Mouse (Mus musculus) ES-E14 (cell line): ENCODE data around the gene Aqp1. TPM values are rescaled to one million over a fixed set of nuclear protein-coding genes. Genes with fewer than 3 reads are reported as not detected.

Experiments
- DNase-seq: peaks from one replicate; pipeline ENCODE4 v3.0.0-alpha.2; 2013; ENCODE audit warnings: low read depth, low spot score
- H3K27ac ChIP-seq: 2 replicates; pipeline ENCODE4 v1.5.1; 2012; ENCODE audit warnings: low read depth, mild to moderate bottlenecking, low read length, moderate library complexity, mixed read lengths; ENCODE audit not compliant: poor library complexity, insufficient read depth, severe bottlenecking
- H3K36me3 ChIP-seq: 2 replicates; pipeline ENCODE4 v1.6.1; 2012; ENCODE audit warnings: mild to moderate bottlenecking, low read length, moderate library complexity, mixed read lengths; ENCODE audit not compliant: control insufficient read depth, poor library complexity, insufficient read depth, severe bottlenecking
- H3K4me1 ChIP-seq, 2 experiments: fragments of 150-350 bp in 1 of 2; sonication (generic) in 1 of 2; 2 replicates each; pipeline ENCODE4 v1.6.1; 2012; ENCODE audit warnings: low read length in 2 of 2, mild to moderate bottlenecking in 1 of 2, mixed read lengths in 1 of 2; ENCODE audit not compliant: control insufficient read depth in 2 of 2, insufficient read depth in 2 of 2, poor library complexity in 1 of 2
- H3K4me3 ChIP-seq, 2 experiments: fragments of 150-350 bp in 1 of 2; sonication (generic) in 1 of 2; 2 replicates each; pipeline ENCODE4 v1.5.1; 2012; ENCODE audit warnings: low read length in 2 of 2, low read depth in 1 of 2, mild to moderate bottlenecking in 1 of 2, mixed read lengths in 1 of 2; ENCODE audit not compliant: insufficient read depth in 1 of 2, poor library complexity in 1 of 2, severe bottlenecking in 1 of 2
- H3K9ac ChIP-seq: 2 replicates; pipeline ENCODE4 v1.6.1; 2012; ENCODE audit warnings: low read depth, mild to moderate bottlenecking, low read length, mixed read lengths; ENCODE audit not compliant: poor library complexity, insufficient read depth, severe bottlenecking
- H3K9me3 ChIP-seq: fragments of 150-350 bp; sonication (generic); 2 replicates; pipeline ENCODE4 v1.6.1; 2012; ENCODE audit warnings: low read depth, mild to moderate bottlenecking, low read length; ENCODE audit not compliant: control insufficient read depth, insufficient read depth
- CHD2 ChIP-seq: IDR thresholded peaks from 2 replicates; pipeline ENCODE4 v1.6.1; 2014; ENCODE audit warnings: mild to moderate bottlenecking, low read depth, low read length, inconsistent platforms
- HCFC1 ChIP-seq: IDR thresholded peaks from 2 replicates; pipeline ENCODE4 v1.6.1; 2012; ENCODE audit warnings: low read length, inconsistent platforms, borderline replicate concordance; ENCODE audit not compliant: insufficient read depth
- MAFK ChIP-seq: IDR thresholded peaks from 2 replicates; pipeline ENCODE4 v1.6.1; 2014; ENCODE audit warnings: mild to moderate bottlenecking, low read depth, low read length, inconsistent platforms; ENCODE audit not compliant: insufficient read depth
- ZC3H11A ChIP-seq: IDR thresholded peaks from 2 replicates; pipeline ENCODE4 v1.6.1; 2012; ENCODE audit warnings: low read depth, mild to moderate bottlenecking, inconsistent platforms, low read length, borderline replicate concordance
- ZNF384 ChIP-seq: IDR thresholded peaks from 2 replicates; pipeline ENCODE4 v1.6.1; 2012; ENCODE audit warnings: low read depth, low read length, inconsistent platforms
- in situ Hi-C, 2 experiments: fragments of 600-800 bp; cut with MboI; formaldehyde crosslinking; loops; one replicate each; pipeline ENCODE4 v1.15.1; 2025; ENCODE audit warnings: low sequenced_read_pairs in 2 of 2, inconsistent platforms in 1 of 2; ENCODE audit not compliant: unreplicated experiment in 2 of 2
- total RNA-seq: library from RNA; depleted of rRNA; stranded (reverse); fragments of 300-350 nt; gene quantifications from 2 replicates; pipeline ENCODE4 v1.2.3, GENCODE M21; 2012

Gene Aqp1
- total RNA-seq, 1 experiment: 0.36 TPM

DNA sequence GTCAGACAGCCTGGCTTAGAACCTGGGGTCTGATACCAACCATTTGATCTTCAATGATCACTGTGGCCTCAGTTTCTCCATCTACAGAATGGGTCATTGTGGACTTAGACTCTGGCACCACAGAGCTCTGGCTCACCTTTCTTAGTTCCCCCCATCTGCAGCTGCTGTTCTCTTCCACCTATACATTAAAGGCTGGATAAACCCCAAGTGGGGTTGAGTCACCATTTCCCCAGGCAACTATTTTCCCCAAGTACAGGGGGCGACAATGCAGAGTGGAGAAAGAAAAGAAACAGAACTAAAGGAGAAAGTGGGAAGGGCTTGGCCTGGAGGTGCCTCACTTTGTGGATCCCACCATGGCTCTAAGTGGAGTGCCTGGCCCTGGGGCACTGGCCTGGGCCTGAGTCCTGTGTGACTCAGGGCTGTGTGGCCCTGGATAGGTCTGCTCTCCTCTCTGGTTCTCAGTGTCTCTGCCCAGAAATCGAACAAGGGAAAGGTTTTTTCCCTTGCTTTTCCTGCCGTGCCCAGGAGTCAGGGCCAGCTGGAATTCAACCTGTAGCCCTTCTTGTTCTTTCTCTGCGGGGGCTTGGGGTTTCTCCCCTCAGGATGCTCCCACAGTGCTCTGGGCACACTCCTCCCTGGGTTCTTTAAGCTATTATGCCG lies 20.9 kb downstream of the Aqp1 start:
- H3K4me1 ChIP-seq: no peaks in the 10 kb centered on the region
- DNase-seq: no peak
- H3K36me3 ChIP-seq: no peaks in the 10 kb centered on the region
- no peak overlapping the region for H3K9ac ChIP-seq
- no peak overlapping the region for H3K27ac ChIP-seq
- no peaks in the 10 kb centered on the region for H3K9me3 ChIP-seq
- H3K4me3 ChIP-seq: no peak overlapping the region
- TF ChIP-seq HCFC1: no peak
- no peak for TF ChIP-seq CHD2
- TF ChIP-seq ZNF384: no peak
- TF ChIP-seq MAFK: no peak
- TF ChIP-seq ZC3H11A: no peak
- in situ Hi-C loops: no loop called here

DNA sequence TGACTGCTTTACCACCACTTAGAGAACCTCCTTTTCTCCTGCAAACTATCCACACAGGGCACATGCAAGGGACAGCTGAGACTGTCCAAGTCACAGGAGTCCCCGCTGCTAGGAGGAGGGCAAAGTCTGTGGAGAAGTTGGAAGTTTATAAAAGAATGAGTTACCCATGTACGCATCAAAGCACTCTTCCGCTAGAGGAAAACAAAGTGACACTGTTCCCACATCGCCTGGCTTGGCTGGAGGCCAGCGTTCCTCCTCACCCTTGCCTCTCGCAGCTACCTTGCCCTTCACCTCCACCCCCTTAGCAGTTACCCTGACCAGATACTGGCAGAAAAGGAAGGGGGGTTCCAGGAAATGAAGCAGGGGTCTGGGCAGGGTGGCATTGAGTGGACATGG lies 21.4 kb downstream of the Aqp1 start:
- Histone ChIP-seq H3K4me1 (no peaks in the 10 kb centered on the region), H3K9me3 (no peaks in the 10 kb centered on the region), H3K4me3 (no peak overlapping the region), H3K27ac (no peak overlapping the region), H3K36me3 (no peaks in the 10 kb centered on the region), H3K9ac (no peak overlapping the region)
- TF ChIP-seq HCFC1: no peak
- no peak for TF ChIP-seq ZC3H11A
- no peak for TF ChIP-seq MAFK
- TF ChIP-seq CHD2: no peak
- no peak for TF ChIP-seq ZNF384
- in situ Hi-C loops: no loop called here
- no peak for DNase-seq

DNA sequence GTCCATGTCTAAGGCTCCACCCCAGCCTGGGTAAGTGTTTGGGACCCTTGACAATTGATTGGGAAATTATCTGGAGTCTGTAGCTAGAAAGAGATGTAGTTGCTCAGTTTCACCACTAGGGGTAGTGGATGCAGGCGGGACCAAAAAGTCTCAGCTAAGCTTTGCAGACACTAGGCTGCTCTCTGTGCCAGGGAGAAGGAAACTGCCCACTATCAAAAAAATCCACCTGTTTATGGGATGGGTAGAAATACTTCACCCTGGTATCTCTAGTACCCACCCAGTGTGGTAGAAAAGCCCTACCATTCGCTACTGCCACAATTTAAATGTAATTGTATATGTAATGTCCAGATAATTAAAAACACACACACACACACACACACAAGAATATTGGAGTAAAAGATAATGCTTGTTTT lies 22.5 kb downstream of the Aqp1 start:
- Histone ChIP-seq H3K4me3 (no peak overlapping the region), H3K27ac (no peak overlapping the region), H3K9ac (no peak overlapping the region), H3K36me3 (no peaks in the 10 kb centered on the region), H3K4me1 (no peaks in the 10 kb centered on the region), H3K9me3 (no peaks in the 10 kb centered on the region)
- peak; percentile 45 for DNase-seq
- in situ Hi-C loops: no loop called here
- no peak for TF ChIP-seq CHD2
- TF ChIP-seq MAFK: no peak
- TF ChIP-seq HCFC1: no peak

DNA sequence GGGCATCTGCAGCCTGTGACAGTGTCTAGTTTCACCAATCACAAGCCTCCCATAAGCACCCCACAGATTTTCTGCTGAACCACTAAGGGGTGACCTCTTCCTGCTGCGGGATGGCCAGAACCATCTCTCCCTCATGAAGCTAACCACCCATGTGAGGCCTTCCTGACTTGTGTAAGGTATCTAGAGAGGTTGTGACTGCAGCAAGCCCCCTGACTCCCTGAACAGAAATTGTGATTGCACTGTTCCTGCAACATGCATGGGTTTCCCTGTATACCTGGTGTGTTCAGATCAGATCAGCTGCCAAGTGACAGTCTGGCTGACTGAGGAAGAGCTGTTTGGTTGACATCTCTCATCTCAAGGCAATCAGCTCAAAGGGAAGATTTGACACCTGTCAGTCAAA lies 26.4 kb downstream of the Aqp1 start:
- no peak overlapping the region for H3K27ac ChIP-seq
- TF ChIP-seq CHD2: no peak
- no peak for TF ChIP-seq MAFK
- no peak for TF ChIP-seq HCFC1
- TF ChIP-seq ZC3H11A: no peak
- no peak for TF ChIP-seq ZNF384
- no peaks in the 10 kb centered on the region for H3K4me1 ChIP-seq
- DNase-seq: no peak
- no peaks in the 10 kb centered on the region for H3K9me3 ChIP-seq
- no peaks in the 10 kb centered on the region for H3K36me3 ChIP-seq
- in situ Hi-C loops: no loop called here
- H3K9ac ChIP-seq: no peak overlapping the region
- H3K4me3 ChIP-seq: no peak overlapping the region

DNA sequence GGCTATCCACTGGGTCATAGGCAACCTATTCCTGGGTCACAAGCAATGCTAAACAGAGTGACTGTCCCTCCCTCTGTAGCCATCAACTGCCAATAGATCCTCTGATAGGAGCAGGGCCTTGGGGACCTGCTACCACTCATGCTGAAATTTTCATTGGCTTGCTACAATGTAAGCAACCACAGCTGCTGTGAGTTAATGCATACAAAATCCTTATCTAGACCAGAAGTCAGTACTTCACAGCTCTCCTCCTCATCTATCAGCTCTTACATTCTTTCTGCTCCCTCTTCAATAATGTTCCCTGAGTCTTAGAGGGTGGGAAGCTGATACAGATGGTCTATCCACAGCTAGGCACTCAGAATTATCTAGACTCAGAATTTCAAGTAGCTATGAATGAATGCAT lies 30.9 kb downstream of the Aqp1 start:
- Histone ChIP-seq H3K4me1 (no peaks in the 10 kb centered on the region), H3K4me3 (no peak overlapping the region), H3K9me3 (no peaks in the 10 kb centered on the region), H3K36me3 (no peaks in the 10 kb centered on the region), H3K9ac (no peak overlapping the region), H3K27ac (no peak overlapping the region)
- no peak for DNase-seq
- no peak for TF ChIP-seq ZC3H11A
- TF ChIP-seq ZNF384: no peak
- no peak for TF ChIP-seq CHD2
- TF ChIP-seq MAFK: no peak
- TF ChIP-seq HCFC1: no peak
- in situ Hi-C loops: no loop called here
